Mouse (Mus musculus) midbrain, postnatal 0 days (tissue): ENCODE results near the gene Ggta1. TPM values are rescaled to one million over a fixed set of nuclear protein-coding genes. Genes with fewer than 3 reads are reported as not detected.
"Not testable (repeated sequence)": the region's sequence is repeated elsewhere in the genome, so short reads cannot be mapped to it uniquely, and the experiment has no call there.

ENCODE experiments used
- ATAC-seq: fragments of 200-750 bp; cut with Nextera tagmentation; 2 replicates; pipeline ENCODE4 v1.8.0; 2017; ENCODE audit warnings: moderate number of reproducible peaks, mild to moderate bottlenecking, moderate TSS enrichment, moderate library complexity; ENCODE audit not compliant: low FRiP score
- DNase-seq: peaks from one replicate; pipeline ENCODE4 v3.0.0-alpha.2; 2015; ENCODE audit warnings: low spot score
- H3K27ac ChIP-seq: fragments of 300-500 bp; sonication (generic); 2 replicates; pipeline ENCODE4 v1.5.1; 2014; ENCODE audit warnings: low read depth, mild to moderate bottlenecking, low read length, mixed read lengths
- H3K27me3 ChIP-seq: fragments of 300-500 bp; sonication (generic); 2 replicates; pipeline ENCODE4 v1.6.1; 2014; ENCODE audit warnings: low read length, control low read depth, mixed read lengths; ENCODE audit not compliant: insufficient read depth
- H3K36me3 ChIP-seq: fragments of 300-500 bp; sonication (generic); 2 replicates; pipeline ENCODE4 v1.6.1; 2014; ENCODE audit warnings: low read length, control low read depth, mixed read lengths; ENCODE audit not compliant: insufficient read depth
- H3K4me1 ChIP-seq: fragments of 300-500 bp; sonication (generic); 2 replicates; pipeline ENCODE4 v1.6.1; 2014; ENCODE audit warnings: mild to moderate bottlenecking, control low read depth, antibody characterized with exemption, low read length, mixed read lengths; ENCODE audit not compliant: insufficient read depth
- H3K4me2 ChIP-seq: fragments of 300-500 bp; sonication (generic); 2 replicates; pipeline ENCODE4 v1.6.1; 2014; ENCODE audit warnings: low read depth, mild to moderate bottlenecking, low read length, mixed read lengths; ENCODE audit not compliant: poor library complexity, severe bottlenecking
- H3K4me3 ChIP-seq: fragments of 300-500 bp; sonication (generic); 2 replicates; pipeline ENCODE4 v1.5.1; 2014; ENCODE audit warnings: low read depth, mild to moderate bottlenecking, low read length, moderate library complexity
- H3K9ac ChIP-seq: fragments of 300-500 bp; sonication (generic); replicated peaks from 2 replicates; pipeline ENCODE4 v1.6.1; 2014; ENCODE audit warnings: mild to moderate bottlenecking, low read length, moderate library complexity, mixed read lengths; ENCODE audit not compliant: poor library complexity, severe bottlenecking
- H3K9me3 ChIP-seq: fragments of 300-500 bp; sonication (generic); 2 replicates; pipeline ENCODE4 v1.6.1; 2016; ENCODE audit warnings: low read length, control low read depth
- CTCF ChIP-seq: IDR thresholded peaks from 2 replicates; pipeline ENCODE4 v1.5.1; 2016; ENCODE audit warnings: antibody characterized with exemption, mild to moderate bottlenecking
- WGBS: fragments of 180-500 bp; shearing (Covaris S2); extraction: QIAGEN DNeasy Blood & Tissue Kit; methylation state at CpG from one replicate; pipeline ENCODE4 v1.1.7; 2014; 5-methylcytosine and 5-hydroxymethylcytosine counted together
- polyA plus RNA-seq: library from polyadenylated mRNA; unstranded; fragments of >200 nt; fragmentation: Nextera tagmentation; extraction: Ambion mirVana; gene quantifications from 2 replicates; pipeline ENCODE4 v1.2.1, GENCODE M21; 2015
- total RNA-seq: library from RNA; depleted of rRNA; stranded (reverse); fragments of >200 nt; gene quantifications from 2 replicates; pipeline ENCODE4 v1.2.3, GENCODE M21; 2014

Ggta1 gene
- total and polyA plus RNA-seq, 2 experiments from 2014 or later = 3.8 to 5.4 TPM

GRCm38 (mm10) chr2:35459316-35459715 is 3.7 kb downstream of the Ggta1 start:
- no peak for TF ChIP-seq CTCF

GRCm38 (mm10) chr2:35458421-35458820 is 4.6 kb downstream of the Ggta1 start:
- peaks cover 6% of the 10 kb centered on the region; the same call in 1 of the 2 replicates for H3K4me1 ChIP-seq
- no peak overlapping the region for H3K4me3 ChIP-seq
- H3K9me3 ChIP-seq = no peaks in the 10 kb centered on the region
- ATAC-seq (no peak), DNase-seq (no peak)
- no peak overlapping the region for H3K27ac ChIP-seq
- TF ChIP-seq CTCF = no peak
- H3K4me2 ChIP-seq = no peak overlapping the region
- H3K27me3 ChIP-seq = peaks cover 9% of the 10 kb centered on the region; the same call in 1 of the 2 replicates
- no peaks in the 10 kb centered on the region for H3K36me3 ChIP-seq
- no peak overlapping the region for H3K9ac ChIP-seq
- 86% methylated on average over 4 of the region's 4 CpGs for WGBS

More at GRCm38 (mm10) chr2:35459316-35459715, 3.7 kb downstream of the Ggta1 start:
- no peak for ATAC-seq
- Histone ChIP-seq H3K27ac (no peak overlapping the region), H3K4me1 (peaks cover 6% of the 10 kb centered on the region; the same call in 1 of the 2 replicates), H3K4me3 (no peak overlapping the region), H3K36me3 (no peaks in the 10 kb centered on the region), H3K4me2 (no peak overlapping the region), H3K27me3 (peaks cover 9% of the 10 kb centered on the region; the same call in 1 of the 2 replicates), H3K9ac (no peak overlapping the region), H3K9me3 (no peaks in the 10 kb centered on the region)
- no peak for DNase-seq

GRCm38 (mm10) chr2:35453736-35454135 is 9.3 kb downstream of the Ggta1 start:
- no peaks in the 10 kb centered on the region for H3K27me3 ChIP-seq
- H3K36me3 ChIP-seq = no peaks in the 10 kb centered on the region
- H3K9me3 ChIP-seq = no peaks in the 10 kb centered on the region
- WGBS = 72% methylated on average over 3 of the region's 3 CpGs
- no peak for TF ChIP-seq CTCF
- H3K4me1 ChIP-seq = no peaks in the 10 kb centered on the region
- no peak overlapping the region for H3K27ac ChIP-seq
- no peak overlapping the region for H3K4me2 ChIP-seq
- no peak overlapping the region for H3K4me3 ChIP-seq
- no peak overlapping the region for H3K9ac ChIP-seq
- ATAC-seq (no peak), DNase-seq (no peak)

- H3K9ac ChIP-seq, H3K27ac ChIP-seq, H3K4me2 ChIP-seq, H3K4me1 ChIP-seq, H3K27me3 ChIP-seq, H3K4me3 ChIP-seq, DNase-seq, ATAC-seq, H3K36me3 ChIP-seq, H3K9me3 ChIP-seq: not testable (repeated sequence)
- WGBS = 93% methylated on average over 6 of the region's 6 CpGs
Measured at GRCm38 (mm10) chr2:35452695-35453094, 10.3 kb downstream of the Ggta1 start.

GRCm38 (mm10) chr2:35451484-35452050 is 11.5 kb downstream of the Ggta1 start:
- Histone ChIP-seq H3K4me2 (no peak overlapping the region), H3K27me3 (no peaks in the 10 kb centered on the region), H3K4me3 (no peak overlapping the region), H3K36me3 (no peaks in the 10 kb centered on the region), H3K27ac (no peak overlapping the region), H3K9ac (no peak overlapping the region), H3K4me1 (no peaks in the 10 kb centered on the region), H3K9me3 (no peaks in the 10 kb centered on the region)
- ATAC-seq (no peak), DNase-seq (no peak)
- TF ChIP-seq CTCF = no peak
- 87% methylated on average over 5 of the region's 5 CpGs for WGBS

- no peaks in the 10 kb centered on the region for H3K27me3 ChIP-seq
- no peak for TF ChIP-seq CTCF
- H3K4me1 ChIP-seq = no peaks in the 10 kb centered on the region
- no peak for ATAC-seq
- no peak overlapping the region for H3K27ac ChIP-seq
- no peak overlapping the region for H3K4me3 ChIP-seq
- H3K9ac ChIP-seq = no peak overlapping the region
- no peaks in the 10 kb centered on the region for H3K9me3 ChIP-seq
- no peak overlapping the region for H3K4me2 ChIP-seq
- no peak for DNase-seq
- WGBS = 82% methylated on average over 4 of the region's 4 CpGs
- H3K36me3 ChIP-seq = no peaks in the 10 kb centered on the region
Measured at GRCm38 (mm10) chr2:35450856-35451255, 12.2 kb downstream of the Ggta1 start.
